Mouse (Mus musculus) brain, embryonic 14.5 days (tissue): ENCODE measurements around the gene Idh1.

Source experiments
- CTCF ChIP-seq: fragments of 200-500 bp; IDR thresholded peaks from 2 replicates; pipeline ENCODE4 v1.5.1; 2012; ENCODE audit warnings: inconsistent platforms, mild to moderate bottlenecking, moderate library complexity, borderline replicate concordance; ENCODE audit not compliant: insufficient read depth, insufficient read length; ENCODE audit errors: extremely low read depth
- POLR2A ChIP-seq: fragments of 200-500 bp; IDR thresholded peaks from 2 replicates; pipeline ENCODE4 v1.6.1; 2012; ENCODE audit warnings: mild to moderate bottlenecking, inconsistent platforms, borderline replicate concordance; ENCODE audit not compliant: poor library complexity, insufficient read depth, insufficient read length, severe bottlenecking; ENCODE audit errors: extremely low read depth

DNA sequence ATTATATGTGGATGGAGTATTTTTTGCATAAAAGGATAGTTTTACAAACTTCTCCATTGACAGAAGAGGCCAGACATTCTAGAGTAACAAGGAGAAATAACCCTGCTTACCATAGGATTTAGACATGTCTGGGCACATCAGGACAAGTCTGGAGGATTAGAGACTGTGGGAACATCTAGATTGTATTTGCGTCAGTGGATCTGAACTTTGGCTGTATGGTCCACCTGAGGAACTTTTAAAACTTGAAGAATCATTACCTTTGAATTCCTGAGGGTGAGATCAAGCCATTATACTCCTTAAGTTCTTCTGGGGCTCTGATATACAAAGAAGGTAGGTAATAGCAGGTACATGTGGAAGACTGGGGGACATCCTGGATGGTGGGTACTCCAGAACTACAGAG is 54.6 kb downstream of the Idh1 start:
- TF ChIP-seq CTCF (no peak), POLR2A (no peak)
